Mouse (Mus musculus) Muller cell, postnatal 12 days (primary cell): ENCODE measurements at regions not wholly inside any gene's neighbourhood (a gene's known extent, or its start where the extent isn't known, plus 50 kb on each side); places are given as distances from the start of the nearest gene placed in this dataset.

ENCODE experiments used
- DNase-seq: peaks from one replicate; pipeline ENCODE4 v3.0.0-alpha.2; 2015; ENCODE audit errors: inconsistent ontology term

GRCm38 (mm10) chr12:49579451-49580190, 194.6 kb downstream of the Gm43517 start:
- peak; percentile 63 for DNase-seq

DNA sequence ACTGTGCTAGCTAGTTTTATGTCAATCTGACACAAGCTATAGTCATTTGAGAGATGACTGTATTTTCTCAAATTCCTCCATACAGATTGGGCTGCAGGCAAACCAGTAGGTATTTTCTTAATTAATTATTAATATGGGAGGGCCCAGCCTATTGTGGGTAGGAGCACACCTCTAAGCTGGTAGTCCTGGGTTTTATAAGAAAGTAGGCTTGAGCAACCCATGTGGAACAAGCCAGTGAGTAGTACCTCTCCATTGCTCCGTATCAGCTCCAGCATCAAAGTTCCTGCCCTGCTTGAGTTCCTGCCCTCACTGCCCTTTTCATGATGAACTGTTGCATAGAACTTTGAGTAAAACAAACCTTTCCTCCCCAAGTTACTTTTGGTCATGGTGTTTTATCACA, 198.9 kb downstream of the Gm43517 start:
- DNase-seq: no peak

DNA sequence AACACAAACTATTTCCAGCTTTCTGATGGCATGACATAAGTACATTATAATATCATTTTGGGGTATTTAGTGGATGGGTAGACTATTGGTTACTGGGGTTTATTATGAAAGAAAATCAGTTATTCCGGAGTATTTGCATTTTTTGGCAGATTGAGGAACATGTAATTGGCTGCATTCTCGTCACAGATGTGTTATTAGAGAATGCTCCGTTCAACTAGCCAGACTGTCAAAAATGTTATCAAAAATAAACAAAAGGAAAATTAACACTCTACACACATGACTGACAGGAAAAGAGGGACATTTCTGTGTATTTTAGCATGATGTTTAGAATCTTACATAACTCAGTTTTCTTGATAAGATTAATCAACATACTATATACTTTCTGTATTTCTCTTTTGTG, 237.3 kb downstream of the Gm43517 start:
- no peak for DNase-seq

DNA sequence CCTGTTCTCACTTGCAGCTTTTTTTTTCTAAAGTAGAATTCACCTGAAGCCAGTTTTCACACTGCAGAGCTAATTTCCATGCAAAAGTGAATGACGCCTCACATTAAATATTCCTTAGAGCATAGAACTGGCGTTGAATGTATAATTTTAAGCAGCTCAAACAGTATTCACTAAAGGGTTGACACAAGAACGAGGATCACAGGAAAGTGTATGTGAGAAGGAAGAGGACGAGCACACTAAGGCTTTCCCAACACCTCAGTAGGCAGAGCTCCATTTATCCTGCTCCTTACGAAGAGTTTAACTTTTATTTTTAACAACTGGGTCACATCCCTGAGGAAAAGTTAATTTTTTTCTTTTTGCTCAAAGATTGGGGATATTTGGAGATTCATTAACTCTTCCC, 242.2 kb downstream of the Gm43517 start:
- no peak for DNase-seq

DNA sequence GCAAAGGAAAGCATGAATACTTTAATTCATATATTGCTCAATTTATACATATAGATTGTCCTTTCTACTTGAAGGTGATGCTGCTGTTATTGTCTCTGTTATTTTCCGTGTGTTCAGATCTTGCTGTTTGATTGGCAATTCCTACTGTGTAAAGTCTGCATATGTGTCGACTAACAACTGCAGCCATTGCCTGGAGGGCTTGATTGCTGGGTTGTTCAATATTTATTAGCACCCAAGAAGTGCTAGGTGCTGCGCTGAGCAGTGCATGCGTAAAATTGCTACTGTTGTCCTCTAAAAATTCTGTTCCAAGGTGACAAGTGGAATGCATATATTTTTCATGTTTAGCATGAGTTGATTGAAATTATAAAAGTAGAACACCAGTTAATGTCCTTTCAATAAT, 243.0 kb downstream of the Gm43517 start:
- DNase-seq: no peak

DNA sequence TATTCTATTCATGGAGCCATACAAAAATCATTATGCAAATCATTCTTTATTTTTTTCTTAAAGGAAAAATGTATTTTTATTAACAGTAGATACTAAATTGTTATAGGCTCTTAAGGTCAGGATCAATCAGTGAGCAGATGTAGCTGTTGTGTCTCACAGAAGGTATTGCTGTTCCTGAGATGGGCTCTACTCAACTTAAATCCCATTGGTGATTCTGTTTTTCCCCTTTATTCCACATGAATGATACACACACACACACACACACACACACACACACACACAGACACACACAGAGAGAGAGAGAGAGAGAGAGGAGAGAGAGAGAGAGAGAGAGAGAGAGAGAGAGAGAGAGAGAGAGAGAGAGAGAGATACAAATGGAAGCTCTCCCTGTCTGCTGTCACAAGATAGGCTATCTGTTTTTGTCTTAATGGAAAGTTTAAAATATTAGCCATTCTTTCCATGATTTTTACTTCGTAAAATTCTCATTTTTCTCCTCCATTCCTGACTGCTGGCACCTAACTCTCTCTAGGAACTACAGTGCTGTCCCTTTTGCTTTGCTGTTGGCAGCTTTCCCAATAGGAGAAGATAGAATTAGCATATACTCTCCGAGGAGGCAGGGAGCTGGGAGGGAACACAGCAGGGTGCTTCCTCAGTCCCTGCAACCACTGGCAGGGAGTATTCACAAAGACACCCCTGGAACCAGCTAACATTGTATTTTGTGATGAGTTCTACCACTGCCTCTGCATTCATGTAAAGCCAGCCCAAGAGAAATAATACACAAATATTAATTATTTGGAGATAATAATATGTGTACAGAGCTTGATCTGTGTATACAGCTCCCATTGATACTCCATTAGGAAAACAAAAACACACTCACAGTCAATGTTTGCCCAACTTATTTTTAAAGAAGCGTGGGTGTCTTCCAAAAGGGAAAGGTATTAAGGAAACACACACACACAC, 264.4 kb downstream of the Gm43517 start:
- peak; percentile 3 for DNase-seq
